In genomic region chr10:76433925-76434324, GRCm38 (mm10) we compare ENCODE assay signal across 43 mouse cellular contexts. TPM values are rescaled to one million over a fixed set of nuclear protein-coding genes. Genes with fewer than 3 reads are reported as not detected.
"Had no signal": no experiment of that assay in that cellular context is flagged by ENCODE, and none has a peak within 500 bp of the region (broad histone marks: within the 10 kb centered on the region; RNA-seq: fewer than 3 reads in every experiment).

No protein-coding gene starts in this region.

- H3K4me2 ChIP-seq: heart, embryonic 11.5 days; heart, embryonic 12.5 days; heart, embryonic 13.5 days; heart, embryonic 15.5 days; hindbrain, embryonic 12.5 days; hindbrain, embryonic 13.5 days; hindbrain, embryonic 14.5 days; hindbrain, embryonic 15.5 days; intestine, embryonic 15.5 days; kidney, embryonic 15.5 days had no signal

- H3K9me3 ChIP-seq: heart, embryonic 10.5 days; heart, embryonic 12.5 days; heart, embryonic 13.5 days; heart, embryonic 15.5 days; hindbrain, embryonic 10.5 days; hindbrain, embryonic 12.5 days; hindbrain, embryonic 13.5 days; hindbrain, embryonic 15.5 days; intestine, embryonic 15.5 days; kidney, embryonic 15.5 days had no signal

- H3K4me1 ChIP-seq: heart, embryonic 10.5 days; heart, embryonic 12.5 days; heart, embryonic 13.5 days; heart, embryonic 15.5 days; hindbrain, embryonic 10.5 days; hindbrain, embryonic 12.5 days; hindbrain, embryonic 13.5 days; hindbrain, embryonic 15.5 days; intestine, embryonic 15.5 days; kidney, embryonic 15.5 days had no signal

- H3K27me3 ChIP-seq: heart, embryonic 12.5 days; heart, embryonic 13.5 days; heart, embryonic 15.5 days; hindbrain, embryonic 12.5 days; hindbrain, embryonic 13.5 days; hindbrain, embryonic 15.5 days; intestine, embryonic 15.5 days; kidney, embryonic 15.5 days had no signal

- H3K27ac ChIP-seq: heart, adult 2 months; heart, embryonic 10.5 days; heart, embryonic 13.5 days; heart, embryonic 15.5 days; hindbrain, embryonic 10.5 days; hindbrain, embryonic 12.5 days; hindbrain, embryonic 13.5 days; hindbrain, embryonic 14.5 days; hindbrain, embryonic 15.5 days; hindbrain, postnatal 0 days; intestine, embryonic 15.5 days; kidney, embryonic 15.5 days; kidney, postnatal 0 days; layer of hippocampus, adult 2 months had no signal

- DNase-seq: heart, adult 2 months; heart, postnatal 10 days; heart, postnatal 14 days; heart, postnatal 36 days; heart, postnatal 4 days; kidney, adult 11 months; kidney, adult 18-20 months; kidney, adult 2 months; kidney, adult 8-10 months; kidney, adult 9 months; kidney, postnatal 10 days; kidney, postnatal 14 days; kidney, postnatal 25 days; kidney, postnatal 36 days; kidney, postnatal 4 days; layer of hippocampus, adult 9-11 months had no signal

- H3K9ac ChIP-seq: heart, embryonic 12.5 days; heart, embryonic 13.5 days; heart, embryonic 15.5 days; hindbrain, embryonic 12.5 days; hindbrain, embryonic 13.5 days; hindbrain, embryonic 14.5 days; hindbrain, embryonic 15.5 days; intestine, embryonic 15.5 days; kidney, embryonic 15.5 days had no signal

- ATAC-seq: hindbrain, embryonic 16.5 days; hindbrain, postnatal 0 days; inflammation-experienced regulatory T-cells, adult 6 months; intestine, embryonic 15.5 days; intestine, embryonic 16.5 days; intestine, postnatal 0 days had no signal

- H3K4me3 ChIP-seq: heart, adult 2 months; heart, embryonic 10.5 days; heart, embryonic 12.5 days; heart, embryonic 13.5 days; heart, embryonic 15.5 days; hindbrain, embryonic 10.5 days; hindbrain, embryonic 12.5 days; hindbrain, embryonic 13.5 days; hindbrain, embryonic 15.5 days; intestine, embryonic 15.5 days; kidney, embryonic 15.5 days; layer of hippocampus, adult 2 months had no signal

RNA-seq across cellular contexts. Expression of gene AC141477.1, which starts 6.3 kb away (rescaled TPM):
- polyA plus RNA-seq: heart, adult 2 months; heart, embryonic 10.5 days; heart, embryonic 11.5 days; heart, embryonic 12.5 days; heart, embryonic 14.5 days; heart, embryonic 15.5 days; heart, embryonic 16.5 days; heart, postnatal 0 days; hindbrain, embryonic 10.5 days; hindbrain, embryonic 11.5 days; hindbrain, embryonic 12.5 days; hindbrain, embryonic 13.5 days; hindbrain, embryonic 14.5 days; hindbrain, embryonic 15.5 days; hindbrain, embryonic 16.5 days; hindbrain, postnatal 0 days; intestine, embryonic 14.5 days; intestine, embryonic 16.5 days; intestine, postnatal 0 days; kidney, adult 2 months; kidney, embryonic 14.5 days; kidney, embryonic 15.5 days; kidney, embryonic 16.5 days; kidney, postnatal 0 days; large intestine, adult 2 months had no signal

RNA-seq across cellular contexts. Expression of gene 2610028H24Rik, which starts 15.0 kb away (rescaled TPM):
- polyA plus RNA-seq: heart, embryonic 10.5 days; heart, embryonic 11.5 days; heart, embryonic 12.5 days; heart, embryonic 13.5 days; heart, embryonic 14.5 days; heart, postnatal 0 days; hindbrain, embryonic 10.5 days; hindbrain, embryonic 11.5 days; hindbrain, embryonic 12.5 days; hindbrain, embryonic 13.5 days; hindbrain, embryonic 14.5 days; hindbrain, embryonic 15.5 days; hindbrain, embryonic 16.5 days; hindbrain, postnatal 0 days; inflammation-experienced regulatory T-cells, adult 6 months; intestine, embryonic 14.5 days; intestine, embryonic 15.5 days; intestine, embryonic 16.5 days; intestine, postnatal 0 days; kidney, embryonic 14.5 days; kidney, embryonic 15.5 days; kidney, embryonic 16.5 days; kidney, postnatal 0 days; large intestine, adult 2 months had no signal
